ENCODE assay signal across 24 mouse cellular contexts in the genomic region with DNA sequence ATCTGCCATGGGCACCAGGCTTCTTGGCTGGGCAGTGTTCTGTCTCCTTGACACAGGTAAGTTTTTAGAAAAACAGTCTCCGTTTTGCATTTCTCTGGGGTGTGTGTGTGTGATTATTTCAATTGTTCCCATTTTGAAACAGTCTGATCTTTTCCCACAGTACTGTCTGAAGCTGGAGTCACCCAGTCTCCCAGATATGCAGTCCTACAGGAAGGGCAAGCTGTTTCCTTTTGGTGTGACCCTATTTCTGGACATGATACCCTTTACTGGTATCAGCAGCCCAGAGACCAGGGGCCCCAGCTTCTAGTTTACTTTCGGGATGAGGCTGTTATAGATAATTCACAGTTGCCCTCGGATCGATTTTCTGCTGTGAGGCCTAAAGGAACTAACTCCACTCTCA.
"Had no signal": no experiment of that assay in that cellular context is flagged by ENCODE, and none has a peak within 500 bp of the region (broad histone marks: within the 10 kb centered on the region; RNA-seq: fewer than 3 reads in every experiment).

No protein-coding gene starts in this region.

- DNase-seq: gastrocnemius, adult 2 months; gastrocnemius, postnatal 10 days; gastrocnemius, postnatal 25 days; heart, adult 18-20 months; heart, postnatal 10 days; heart, postnatal 4 days; kidney, adult 18-20 months; kidney, adult 8-10 months; kidney, postnatal 10 days; kidney, postnatal 25 days; kidney, postnatal 4 days had no signal

- H3K27me3 ChIP-seq: heart, embryonic 12.5 days; hindbrain, embryonic 12.5 days; intestine, embryonic 15.5 days; limb, embryonic 12.5 days had no signal

- H3K9me3 ChIP-seq: heart, embryonic 10.5 days; heart, embryonic 12.5 days; hindbrain, embryonic 10.5 days; hindbrain, embryonic 12.5 days; intestine, embryonic 15.5 days; limb, embryonic 10.5 days; limb, embryonic 12.5 days had no signal

- ATAC-seq: hindbrain, embryonic 16.5 days; inflammation-experienced regulatory T-cells, adult 6 months; intestine, embryonic 15.5 days; intestine, postnatal 0 days had no signal

- H3K27ac ChIP-seq: gastrocnemius, adult 2 months; heart, embryonic 10.5 days; hindbrain, embryonic 10.5 days; hindbrain, embryonic 12.5 days; hindbrain, embryonic 14.5 days; intestine, embryonic 15.5 days; layer of hippocampus, adult 2 months; left cerebral cortex, adult 2 months; limb, embryonic 10.5 days; limb, embryonic 12.5 days had no signal

- H3K4me3 ChIP-seq: gastrocnemius, adult 2 months; heart, embryonic 10.5 days; heart, embryonic 12.5 days; hindbrain, embryonic 10.5 days; hindbrain, embryonic 12.5 days; intestine, embryonic 15.5 days; layer of hippocampus, adult 2 months; left cerebral cortex, adult 2 months; limb, embryonic 10.5 days; limb, embryonic 12.5 days had no signal

- H3K9ac ChIP-seq: heart, embryonic 12.5 days; hindbrain, embryonic 12.5 days; hindbrain, embryonic 14.5 days; intestine, embryonic 15.5 days; limb, embryonic 12.5 days had no signal

- H3K4me2 ChIP-seq: heart, embryonic 12.5 days; hindbrain, embryonic 12.5 days; hindbrain, embryonic 14.5 days; intestine, embryonic 15.5 days; limb, embryonic 12.5 days had no signal

- H3K4me1 ChIP-seq: heart, embryonic 10.5 days; heart, embryonic 12.5 days; hindbrain, embryonic 10.5 days; hindbrain, embryonic 12.5 days; intestine, embryonic 15.5 days; limb, embryonic 10.5 days; limb, embryonic 12.5 days had no signal

- H3K36me3 ChIP-seq: heart, embryonic 10.5 days; heart, embryonic 12.5 days; hindbrain, embryonic 10.5 days; hindbrain, embryonic 12.5 days; intestine, embryonic 15.5 days; limb, embryonic 10.5 days; limb, embryonic 12.5 days had no signal
